Mouse (Mus musculus) brown adipose tissue, adult 24 weeks (tissue): ENCODE data around the gene Agmo. TPM values are rescaled to one million over a fixed set of nuclear protein-coding genes. Genes with fewer than 3 reads are reported as not detected.

Source experiments
- H3K27ac ChIP-seq: fragments of 200-500 bp; replicated peaks from 2 replicates; pipeline ENCODE4 v1.5.1; 2012; ENCODE audit warnings: low read depth, mild to moderate bottlenecking, low read length
- H3K4me1 ChIP-seq: fragments of 200-500 bp; 2 replicates; pipeline ENCODE4 v1.6.1; 2012; ENCODE audit warnings: low read length, mixed read lengths; ENCODE audit not compliant: control insufficient read depth, insufficient read depth, insufficient read length
- H3K4me3 ChIP-seq: fragments of 200-500 bp; 2 replicates; pipeline ENCODE4 v1.5.1; 2012; ENCODE audit warnings: low read depth, mild to moderate bottlenecking, low read length, moderate library complexity; ENCODE audit not compliant: insufficient read depth
- polyA plus RNA-seq: library from polyadenylated mRNA; stranded (reverse); fragments of >200 nt; gene quantifications from 2 replicates; pipeline ENCODE4 v1.2.4, GENCODE M21; 2012; ENCODE audit not compliant: missing spikeins, insufficient read depth, insufficient read length

The Agmo gene
- polyA plus RNA-seq, 1 experiment = 64.0 TPM

DNA sequence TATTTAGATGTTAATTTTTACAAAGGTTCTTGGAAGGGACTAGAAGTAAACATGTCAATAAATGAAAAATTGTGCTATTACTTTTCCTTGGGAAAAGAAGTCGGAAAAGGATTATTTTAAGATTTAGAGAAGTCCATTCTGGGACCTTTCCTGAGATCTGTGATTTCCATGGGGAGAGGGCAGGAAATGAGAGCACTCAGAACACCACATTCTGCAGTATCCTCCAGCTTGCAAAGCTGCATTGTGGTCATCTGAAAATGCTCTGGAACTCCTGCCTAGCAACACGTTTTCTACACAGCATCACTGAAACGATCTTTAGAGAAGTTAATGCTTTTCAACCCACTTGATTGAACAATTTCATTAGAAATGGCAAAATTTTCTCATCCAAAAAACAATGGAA lies 81.4 kb downstream of the Agmo start:
- Histone ChIP-seq H3K27ac (no peak overlapping the region), H3K4me1 (no peaks in the 10 kb centered on the region; the same call in none of the 2 replicates), H3K4me3 (no peak overlapping the region)

- H3K4me1 ChIP-seq = peaks cover 4% of the 10 kb centered on the region
- H3K4me3 ChIP-seq = no peak overlapping the region
- H3K27ac ChIP-seq = no peak overlapping the region
Observed at GRCm38 (mm10) chr12:37334987-37335386, 93.5 kb downstream of the Agmo start.

- peaks cover 3% of the 10 kb centered on the region for H3K4me1 ChIP-seq
Observed at GRCm38 (mm10) chr12:37344225-37344624, 102.8 kb downstream of the Agmo start.

GRCm38 (mm10) chr12:37345696-37346095 lies 104.3 kb downstream of the Agmo start:
- no peak overlapping the region for H3K27ac ChIP-seq

More at GRCm38 (mm10) chr12:37344225-37344624, 102.8 kb downstream of the Agmo start:
- Histone ChIP-seq H3K27ac (no peak overlapping the region), H3K4me3 (no peak overlapping the region)

GRCm38 (mm10) chr12:37392316-37392715 lies 150.9 kb downstream of the Agmo start:
- H3K27ac ChIP-seq = no peak overlapping the region
- H3K4me3 ChIP-seq = no peak overlapping the region
- H3K4me1 ChIP-seq = no peaks in the 10 kb centered on the region

More at GRCm38 (mm10) chr12:37345696-37346095, 104.3 kb downstream of the Agmo start:
- no peak overlapping the region for H3K4me3 ChIP-seq
- H3K4me1 ChIP-seq = peaks cover 3% of the 10 kb centered on the region

- Histone ChIP-seq H3K4me3 (no peak overlapping the region), H3K4me1 (no peaks in the 10 kb centered on the region), H3K27ac (no peak overlapping the region)
Observed at GRCm38 (mm10) chr12:37402541-37402940, 161.1 kb downstream of the Agmo start.

GRCm38 (mm10) chr12:37426350-37426749 lies 184.9 kb downstream of the Agmo start:
- Histone ChIP-seq H3K4me3 (no peak overlapping the region), H3K4me1 (no peaks in the 10 kb centered on the region), H3K27ac (no peak overlapping the region)

GRCm38 (mm10) chr12:37426750-37427149 lies 185.3 kb downstream of the Agmo start:
- Histone ChIP-seq H3K4me3 (no peak overlapping the region), H3K27ac (no peak overlapping the region), H3K4me1 (no peaks in the 10 kb centered on the region)

GRCm38 (mm10) chr12:37434466-37434865 lies 193.0 kb downstream of the Agmo start:
- Histone ChIP-seq H3K27ac (no peak overlapping the region), H3K4me1 (no peaks in the 10 kb centered on the region), H3K4me3 (no peak overlapping the region)

DNA sequence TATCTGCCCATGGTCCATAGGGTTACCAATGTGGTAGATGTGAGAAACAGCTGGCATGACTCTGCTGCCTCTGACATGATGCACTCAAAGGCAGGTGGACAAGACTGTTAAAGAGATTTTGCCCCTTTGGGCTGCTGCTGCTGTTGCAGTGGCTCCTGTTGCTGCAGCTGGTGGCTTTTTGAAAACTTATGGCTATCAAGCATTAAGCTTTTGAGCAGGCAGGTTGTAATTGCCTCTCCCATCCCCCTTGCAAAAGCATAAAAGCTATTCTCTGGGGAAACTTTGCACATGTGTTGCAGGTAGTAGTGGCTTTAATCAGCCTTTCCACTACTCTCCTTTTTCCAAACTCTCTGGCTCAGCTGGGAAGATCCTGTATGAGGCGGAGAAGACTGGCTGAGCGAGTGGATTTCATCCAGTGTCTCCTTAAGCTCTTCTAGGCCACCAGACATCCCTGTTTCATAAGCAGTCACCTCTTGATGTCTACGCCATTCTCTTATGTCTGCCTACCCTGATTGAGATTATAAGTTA lies 201.1 kb downstream of the Agmo start:
- no peak overlapping the region for H3K4me3 ChIP-seq
- H3K27ac ChIP-seq = no peak overlapping the region
- H3K4me1 ChIP-seq = no peaks in the 10 kb centered on the region

DNA sequence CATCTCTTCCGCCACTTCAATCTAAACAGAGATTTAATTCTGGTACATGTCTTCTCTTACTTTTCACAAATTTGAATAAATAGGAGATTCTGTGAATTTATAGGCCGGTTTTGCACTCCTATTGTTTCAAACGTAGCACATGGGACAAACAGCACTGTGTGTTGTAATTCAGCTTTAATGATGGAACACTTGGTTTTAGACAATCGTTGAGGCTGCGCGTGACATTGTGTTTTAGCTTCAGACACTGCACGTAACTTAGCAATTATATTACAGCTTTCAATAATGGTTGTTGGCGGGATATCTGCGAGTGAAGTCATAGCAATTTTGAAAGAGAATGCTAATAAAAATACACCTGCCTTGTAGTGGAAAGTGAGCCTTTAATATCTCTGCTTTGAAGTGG lies 203.8 kb downstream of the Agmo start:
- H3K4me3 ChIP-seq = no peak overlapping the region
- no peaks in the 10 kb centered on the region for H3K4me1 ChIP-seq
- H3K27ac ChIP-seq = no peak overlapping the region

DNA sequence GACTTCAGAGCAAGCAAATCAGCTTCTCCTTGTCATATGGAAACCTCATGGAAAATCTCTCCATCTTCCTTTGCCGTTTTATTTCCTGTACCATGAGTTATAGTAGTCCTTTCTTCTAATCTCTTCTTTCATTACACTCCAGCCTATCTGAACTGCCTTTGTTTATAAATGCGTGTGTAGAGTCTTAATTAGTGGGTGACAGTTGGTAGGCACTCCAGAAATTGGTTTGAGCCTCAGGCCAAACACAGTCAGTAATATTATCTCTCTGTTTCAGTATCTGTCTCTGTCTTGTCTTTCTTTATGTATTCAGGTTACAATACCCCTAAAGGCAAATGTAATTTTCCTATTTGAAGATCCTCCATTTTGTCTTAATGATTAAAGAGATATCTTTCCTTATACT lies 208.2 kb downstream of the Agmo start:
- Histone ChIP-seq H3K4me1 (no peaks in the 10 kb centered on the region), H3K4me3 (no peak overlapping the region), H3K27ac (no peak overlapping the region)

DNA sequence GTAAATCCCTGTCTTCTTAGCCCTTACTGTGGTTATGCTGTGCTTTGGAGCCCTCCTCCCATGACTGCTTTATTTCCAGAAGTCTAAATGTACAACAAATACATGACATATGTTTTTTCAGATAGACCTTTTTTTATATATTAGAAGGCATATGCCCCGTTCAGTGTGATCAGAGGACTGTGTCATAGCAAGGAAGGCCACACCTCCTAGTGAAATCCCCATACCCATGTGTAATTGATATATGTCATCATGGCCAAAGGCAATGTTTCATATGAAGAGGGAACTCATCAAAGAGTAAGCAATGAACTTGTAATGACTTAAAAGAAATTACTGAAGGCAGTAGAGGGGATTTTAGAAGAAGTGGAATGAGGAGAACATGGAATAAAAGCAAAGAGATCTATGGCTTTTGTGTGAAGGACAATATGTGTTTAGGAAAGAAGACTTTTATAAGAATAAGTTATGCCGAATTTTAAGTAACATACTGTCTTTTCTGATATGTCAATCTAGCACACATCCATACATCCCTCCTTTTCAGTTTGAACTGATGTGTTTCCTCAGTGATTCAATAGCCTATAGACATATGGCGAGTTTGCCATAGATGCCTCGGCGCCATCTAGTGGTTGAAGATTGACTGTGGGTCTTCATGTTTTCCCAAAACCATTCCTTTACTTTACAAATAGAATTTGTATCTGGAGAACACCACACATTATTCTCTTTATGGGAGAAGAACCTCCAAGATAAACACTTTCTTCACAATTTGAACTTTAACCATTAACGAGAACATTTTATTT lies 209.1 kb downstream of the Agmo start:
- no peak overlapping the region for H3K4me3 ChIP-seq
- no peaks in the 10 kb centered on the region for H3K4me1 ChIP-seq
- no peak overlapping the region for H3K27ac ChIP-seq

DNA sequence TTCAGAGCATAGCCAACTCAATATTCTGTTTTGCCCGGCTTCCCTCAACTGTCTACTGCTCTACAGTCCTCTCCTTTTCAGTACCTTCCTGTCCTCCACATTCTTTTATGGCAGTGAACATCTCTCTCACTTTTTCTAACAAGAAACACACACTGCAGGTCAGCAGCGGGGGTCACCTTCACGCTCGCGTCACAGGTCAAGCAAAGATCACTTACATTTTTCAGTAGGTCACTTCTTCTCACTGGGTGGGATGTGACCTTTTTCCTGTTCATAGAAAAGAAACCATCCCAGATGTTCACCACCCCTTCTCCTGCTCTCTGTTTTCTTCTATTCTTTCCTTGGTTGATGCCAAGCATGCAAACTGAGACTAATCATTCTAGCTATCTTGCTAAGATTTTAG lies 230.2 kb downstream of the Agmo start:
- Histone ChIP-seq H3K4me1 (no peaks in the 10 kb centered on the region), H3K27ac (no peak overlapping the region), H3K4me3 (no peak overlapping the region)

DNA sequence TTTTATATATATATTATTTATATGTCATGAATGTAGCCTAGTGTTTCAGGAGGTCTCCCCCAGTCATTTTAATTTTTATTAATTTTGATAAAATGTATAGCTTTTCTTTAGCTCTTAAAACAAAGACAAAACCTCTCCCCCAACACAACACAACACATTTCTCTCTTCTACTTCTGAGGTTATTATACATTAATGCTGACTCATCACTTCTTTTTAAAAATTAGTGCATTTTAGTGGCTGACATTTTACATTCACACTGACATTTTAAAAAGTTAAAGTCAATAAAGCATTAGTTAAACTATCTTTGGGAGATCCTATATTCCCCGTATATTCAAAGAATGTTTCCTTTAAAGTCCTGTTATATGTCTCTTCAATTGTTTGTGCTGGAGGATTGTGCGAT lies 235.4 kb downstream of the Agmo start:
- Histone ChIP-seq H3K27ac (no peak overlapping the region), H3K4me1 (no peaks in the 10 kb centered on the region), H3K4me3 (no peak overlapping the region)

GRCm38 (mm10) chr12:37487991-37488390 lies 246.6 kb downstream of the Agmo start:
- H3K27ac ChIP-seq = no peak overlapping the region
- no peaks in the 10 kb centered on the region for H3K4me1 ChIP-seq
- no peak overlapping the region for H3K4me3 ChIP-seq
